Mouse (Mus musculus) gastrocnemius, postnatal 10 days (tissue): ENCODE measurements around the gene Tead1. TPM values are rescaled to one million over a fixed set of nuclear protein-coding genes. Genes with fewer than 3 reads are reported as not detected.
A peak's percentile ranks its signal among the peaks of the same experiment; 100 is the strongest.
"Not testable (repeated sequence)": the region's sequence is repeated elsewhere in the genome, so short reads cannot be mapped to it uniquely, and the experiment has no call there.

Source experiments
- DNase-seq: peaks from one replicate; pipeline ENCODE4 v3.0.0; 2021; ENCODE audit warnings: mixed read lengths
- microRNA-seq, 2 experiments: library from miRNA; unstranded; fragments of <30 nt; microRNA quantifications; one replicate each; pipeline ENCODE4 v1.2.0; 2021
- total RNA-seq, 2 experiments: library from RNA; stranded (reverse); gene quantifications; 2 replicates each; pipeline ENCODE4 v1.2.3; 2021

Tead1 gene
- total RNA-seq, 2 experiments from 2014 or later, result 124 to 136 TPM

DNA sequence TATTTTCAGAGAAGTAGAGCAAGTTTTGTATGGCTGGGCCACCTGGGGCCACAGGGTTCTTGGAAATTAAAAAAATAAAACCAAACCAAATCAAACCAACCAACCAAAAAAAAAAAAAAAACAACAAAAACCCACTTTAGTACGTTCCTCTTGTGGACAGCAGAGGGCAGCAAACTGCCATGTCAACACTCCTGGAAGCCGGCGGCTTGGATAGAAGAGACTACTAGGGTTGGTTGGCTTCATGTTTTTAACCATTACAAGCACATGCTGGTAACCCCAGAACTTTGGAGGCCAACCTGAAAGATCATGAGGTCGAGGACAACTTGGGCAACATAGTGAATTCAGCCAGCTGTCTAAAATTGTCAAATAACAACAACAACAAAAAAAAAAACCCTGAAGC is 240.7 kb downstream of the Tead1 start:
- peak; percentile 58 for DNase-seq

DNA sequence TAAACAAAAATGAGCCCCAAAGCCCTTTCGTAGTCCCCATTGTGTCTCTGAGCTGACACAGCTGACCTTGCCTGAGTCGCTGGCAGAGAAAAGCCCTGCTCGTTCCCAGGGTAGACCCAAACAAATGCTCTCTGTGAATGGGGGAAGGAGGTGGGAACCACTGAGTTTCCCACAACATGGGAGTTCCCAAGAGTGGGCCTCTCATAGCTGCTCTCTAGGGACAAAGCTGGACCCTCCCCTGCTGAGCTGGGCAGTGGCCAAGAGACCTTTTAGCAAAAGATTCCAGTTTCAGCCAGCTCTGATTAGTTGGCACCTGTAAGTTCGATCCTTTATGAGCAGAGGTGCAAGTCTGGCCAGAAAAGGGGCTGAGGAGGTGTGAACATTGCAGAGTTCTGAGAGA is 243.7 kb downstream of the Tead1 start:
- DNase-seq, result no peak

DNA sequence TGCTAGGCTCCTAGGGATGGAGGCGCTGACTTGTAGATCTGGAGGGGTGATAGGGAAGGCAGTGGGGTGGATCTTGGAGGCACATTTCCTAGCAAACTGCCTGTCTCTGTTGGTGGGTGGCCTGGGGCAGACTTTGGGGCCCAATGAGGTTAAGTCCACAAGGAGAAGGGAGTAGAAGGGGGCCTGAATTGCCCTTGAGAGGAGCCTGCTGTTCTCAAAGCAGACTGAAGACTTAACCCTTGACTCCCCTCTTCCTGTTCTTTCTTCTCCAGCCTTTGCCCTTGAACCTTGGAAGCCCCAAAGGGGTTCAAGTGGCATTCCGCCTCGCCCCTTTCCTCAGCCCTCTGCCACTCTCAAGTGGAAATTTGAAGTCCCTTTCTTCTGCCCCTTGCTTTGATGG is 244.6 kb downstream of the Tead1 start:
- DNase-seq, result no peak

DNA sequence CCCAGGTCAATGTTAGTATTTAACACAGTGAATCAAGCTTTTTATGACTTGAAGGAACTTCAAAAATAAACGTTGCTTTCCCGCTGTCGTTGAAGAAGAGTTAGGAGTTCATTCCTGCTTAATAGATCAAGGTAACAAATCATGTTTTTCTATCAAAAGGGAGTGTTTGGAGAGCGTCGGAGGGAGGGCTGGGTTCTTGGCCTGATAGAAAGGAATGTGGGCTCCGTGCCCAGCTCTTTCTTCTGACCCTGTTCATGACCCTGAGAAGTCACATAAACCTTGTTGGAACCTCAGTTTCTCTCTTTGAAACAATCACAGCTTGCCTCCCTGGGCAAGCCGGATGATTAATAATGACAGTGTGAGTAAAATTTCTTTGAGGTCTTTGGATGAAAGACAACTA is 251.6 kb downstream of the Tead1 start:
- no peak for DNase-seq

DNA sequence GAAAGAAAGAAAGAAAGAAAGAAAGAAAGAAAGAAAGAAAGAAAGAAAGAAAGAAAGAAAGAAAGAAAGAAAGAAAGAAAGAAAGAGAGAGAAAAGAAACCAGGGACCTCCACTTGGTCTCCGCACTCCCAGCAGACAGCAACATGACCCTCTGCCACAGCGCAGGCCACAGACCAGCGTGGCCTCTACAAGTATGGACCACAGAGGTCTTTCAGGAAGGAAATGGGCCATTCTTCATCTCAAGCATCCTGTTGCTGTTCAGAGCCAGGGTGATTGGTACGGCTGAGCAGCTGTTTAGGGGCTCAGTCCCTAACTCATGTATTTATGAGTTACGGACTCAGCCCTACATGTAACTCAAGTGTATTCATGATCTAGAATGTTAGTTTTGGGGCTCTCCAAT is 256.8 kb downstream of the Tead1 start:
- DNase-seq, result not testable (repeated sequence)

DNA sequence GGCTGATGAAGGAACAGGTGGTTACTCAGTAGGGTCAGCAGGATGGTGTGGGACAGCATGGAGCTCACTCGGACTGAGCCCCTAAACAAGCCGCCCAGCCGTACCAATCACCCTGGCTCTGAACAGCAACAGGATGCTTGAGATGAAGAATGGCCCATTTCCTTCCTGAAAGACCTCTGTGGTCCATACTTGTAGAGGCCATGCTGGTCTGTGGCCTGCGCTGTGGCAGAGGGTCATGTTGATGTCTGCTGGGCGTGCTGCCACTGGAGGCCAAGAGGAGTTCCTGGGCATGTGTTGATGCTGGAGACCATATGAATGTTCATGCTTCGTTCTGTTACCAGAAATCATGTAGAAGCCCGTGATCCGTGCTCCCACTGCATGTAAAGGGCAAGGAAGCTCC is 258.0 kb downstream of the Tead1 start:
- no peak for DNase-seq

DNA sequence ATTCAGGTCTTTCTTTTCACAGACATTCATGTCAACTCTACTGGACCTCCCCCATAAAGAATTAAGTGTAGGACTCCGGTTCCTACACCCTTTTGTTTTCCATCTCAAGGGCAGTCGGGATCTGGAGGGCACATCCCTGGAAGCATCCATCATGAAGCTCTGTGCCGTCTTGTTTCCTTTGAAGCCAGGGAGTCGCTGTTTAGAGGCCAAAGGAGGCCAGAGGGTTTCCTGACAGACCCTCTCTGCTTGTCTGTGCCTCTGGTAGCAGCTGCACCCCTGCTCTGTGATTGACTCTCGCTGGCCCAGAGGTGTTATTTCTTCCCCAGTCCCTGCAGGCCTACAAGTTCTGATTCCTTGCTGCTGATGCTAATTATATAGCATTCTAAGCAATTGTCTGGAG is 259.8 kb downstream of the Tead1 start:
- no peak for DNase-seq

DNA sequence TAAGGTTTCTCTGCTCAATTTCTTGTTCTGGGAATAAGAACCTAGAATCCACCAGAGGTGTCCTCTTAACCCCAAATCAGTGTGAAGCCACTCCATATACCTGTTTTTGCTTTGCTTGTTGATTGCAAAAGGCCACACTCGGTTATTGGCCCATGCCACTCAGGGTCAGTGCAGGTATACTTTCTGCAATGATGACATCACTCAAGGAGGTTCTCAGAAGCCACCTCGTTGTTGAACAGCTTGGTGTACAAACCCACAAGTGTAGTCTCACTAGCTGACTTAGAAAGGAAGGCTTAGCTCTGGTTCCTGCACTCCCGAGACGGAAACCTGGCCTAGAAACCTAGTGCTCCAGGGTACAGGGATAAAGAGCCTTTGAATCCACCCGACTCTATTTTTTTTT is 263.4 kb downstream of the Tead1 start:
- DNase-seq, result no peak

DNA sequence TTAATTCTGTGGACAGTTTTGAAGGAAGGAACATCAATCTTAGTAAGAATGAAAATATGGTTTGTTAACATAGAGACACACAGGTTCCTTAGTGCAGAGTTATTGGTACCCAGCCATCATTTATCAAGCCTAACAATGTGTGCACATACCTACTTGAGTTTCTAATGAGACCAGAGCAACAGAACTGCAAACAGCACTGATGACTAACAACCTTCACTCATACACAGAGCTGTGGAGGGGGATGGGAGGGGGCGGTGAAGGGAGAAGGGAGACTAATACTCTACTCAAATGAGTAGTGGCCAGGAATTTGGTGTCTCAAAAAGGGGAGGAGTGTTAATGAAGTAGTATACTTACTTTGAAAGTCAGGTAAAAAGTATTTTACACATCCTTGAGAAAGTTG is 263.9 kb downstream of the Tead1 start:
- no peak for DNase-seq

DNA sequence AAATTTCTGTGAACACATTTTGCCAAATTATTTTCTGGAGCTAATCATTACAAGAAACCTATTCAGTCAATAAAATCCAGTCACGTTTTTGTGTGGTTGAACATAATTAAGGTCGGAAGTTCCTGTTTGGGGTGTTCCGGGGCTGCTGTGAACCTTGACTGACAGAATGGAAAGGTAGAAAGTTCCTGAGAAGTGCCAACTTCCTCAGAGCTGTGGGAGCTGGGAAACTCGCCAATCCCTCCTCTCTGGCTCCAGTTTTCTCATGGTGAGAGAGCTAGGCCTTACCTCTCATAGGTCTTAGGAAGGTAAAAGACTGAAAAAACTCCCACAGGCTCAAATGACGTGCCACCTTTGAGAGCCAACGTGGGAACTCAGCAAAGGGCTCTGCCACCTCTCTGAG is 267.6 kb downstream of the Tead1 start:
- DNase-seq, result no peak

DNA sequence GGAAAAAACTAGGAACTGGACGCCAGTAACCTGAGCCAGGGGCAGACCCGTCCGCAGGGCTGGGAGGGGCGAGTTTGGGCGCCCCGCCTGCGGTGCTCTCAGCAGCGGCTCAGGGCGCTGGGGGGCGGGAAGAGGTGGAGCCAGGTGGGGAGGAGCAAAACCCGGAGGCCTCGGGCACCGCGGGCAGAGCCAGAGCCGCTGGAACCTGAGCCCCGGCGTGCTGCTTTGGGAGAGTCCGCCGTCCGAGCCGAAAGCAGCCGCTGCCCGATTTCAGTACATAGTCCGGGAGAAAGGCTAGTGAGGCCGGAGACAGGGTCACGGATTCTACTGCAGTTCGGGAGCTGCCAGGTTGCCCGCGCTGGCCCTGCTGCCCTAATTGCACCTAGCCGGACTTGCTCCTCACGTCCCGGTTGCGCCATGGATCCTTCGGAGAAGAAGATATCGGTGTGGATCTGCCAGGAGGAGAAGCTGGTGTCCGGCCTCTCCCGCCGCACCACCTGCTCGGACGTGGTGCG is 274.7 kb downstream of the Tead1 start, which contains the start of gene Rassf10:
Rassf10 (plus strand) TSS at position 186 of the 515 bp plus-strand sequence.
- DNase-seq, result peak; percentile 63

DNA sequence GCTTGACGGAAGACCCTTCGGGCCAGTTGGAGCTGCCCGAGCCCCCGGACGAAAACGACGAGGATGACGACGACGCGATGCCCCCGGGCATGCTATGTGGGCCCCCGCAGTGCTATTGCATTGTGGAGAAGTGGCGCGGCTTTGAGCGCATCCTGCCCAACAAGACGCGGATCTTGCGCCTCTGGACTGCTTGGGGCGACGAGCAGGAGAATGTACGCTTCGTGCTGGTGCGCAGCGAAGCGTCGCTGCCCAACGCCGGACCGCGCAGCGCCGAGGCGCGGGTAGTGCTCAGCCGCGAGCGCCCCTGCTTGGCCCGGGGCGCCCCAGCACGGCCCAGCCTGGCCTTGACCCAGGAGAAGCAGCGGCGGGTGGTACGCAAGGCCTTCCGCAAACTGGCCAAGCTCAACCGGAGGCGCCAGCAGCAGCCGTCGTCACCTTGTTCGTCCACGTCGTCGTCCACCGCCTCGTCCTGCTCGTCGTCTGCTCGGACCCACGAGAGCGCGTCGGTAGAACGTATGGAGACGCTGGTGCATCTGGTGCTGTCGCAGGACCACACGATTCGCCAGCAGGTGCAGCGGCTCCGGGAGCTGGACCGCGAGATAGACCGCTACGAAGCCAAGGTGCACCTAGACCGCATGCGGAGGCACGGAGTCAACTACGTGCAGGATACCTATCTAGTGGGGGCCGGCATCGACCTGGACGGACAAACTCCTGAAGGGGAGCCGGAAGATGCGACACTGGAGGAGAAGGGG is 275.4 kb downstream of the Tead1 start:
- peak; percentile 29 for DNase-seq

DNA sequence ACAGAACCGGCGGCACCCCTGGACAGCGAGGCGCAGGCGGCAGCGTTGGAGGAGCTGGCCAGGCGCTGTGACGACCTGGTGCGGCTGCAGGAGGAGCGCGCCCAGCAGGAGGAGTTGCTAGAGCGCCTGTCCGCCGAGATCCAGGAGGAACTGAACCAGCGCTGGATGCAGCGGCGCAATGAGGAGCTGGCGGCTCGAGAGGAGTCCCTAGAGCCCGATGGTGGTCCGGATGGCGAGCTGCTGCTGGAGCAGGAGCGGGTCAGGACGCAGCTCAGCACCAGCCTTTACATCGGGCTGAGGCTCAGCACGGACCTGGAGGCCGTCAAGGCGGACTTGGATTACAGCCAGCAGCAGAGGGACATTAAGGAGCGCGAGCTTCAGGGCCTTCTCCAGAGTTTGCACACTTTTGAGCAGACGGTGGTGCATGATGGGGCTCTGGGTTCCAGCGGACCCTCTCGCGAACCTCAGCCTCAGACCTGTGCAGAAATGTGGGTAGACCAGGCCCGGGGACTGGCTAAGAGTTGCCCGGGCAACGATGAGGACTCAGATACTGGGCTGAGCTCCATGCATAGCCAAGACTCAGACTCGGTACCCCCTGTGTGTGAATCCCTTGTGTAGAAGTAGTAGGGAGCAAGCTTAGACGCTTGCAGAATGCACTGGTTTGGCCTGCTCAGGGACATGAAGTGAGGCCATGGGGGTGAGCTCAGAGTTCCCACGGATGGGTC is 276.1 kb downstream of the Tead1 start:
- DNase-seq, result peak; percentile 25

DNA sequence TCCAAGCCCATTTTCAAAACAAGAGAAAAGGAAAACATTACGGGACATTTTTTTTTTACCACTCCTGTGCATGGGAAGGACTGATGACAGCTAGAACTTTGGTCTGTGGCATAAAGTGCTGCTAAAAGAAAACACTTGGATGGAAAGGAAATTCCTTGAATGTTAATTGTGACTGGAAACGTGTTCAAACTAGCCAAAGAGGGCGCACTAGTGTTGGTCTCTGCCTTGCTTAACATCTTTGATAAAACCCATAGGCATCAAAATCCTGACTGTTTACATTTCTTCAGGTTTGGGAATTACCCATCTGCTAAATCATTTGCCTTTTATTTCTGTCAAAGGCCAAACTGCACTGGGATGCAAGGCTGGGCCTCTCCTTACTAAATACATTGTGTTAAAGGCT is 276.8 kb downstream of the Tead1 start:
- DNase-seq, result no peak

Small RNA genes within 50 kb of the gene (microRNA-seq; reads per million reads assigned to microRNA genes)
- gene Gm44462, result 0 reads per million in 2 experiments
